Mouse (Mus musculus) hindlimb bud, embryonic 11.5 days (tissue): Measurements from ENCODE around the gene Cntd1.
A peak's percentile ranks its signal among the peaks of the same experiment; 100 is the strongest.

Experiments used
- DNase-seq: peaks from one replicate; pipeline ENCODE4 v3.0.0-alpha.2; 2012; ENCODE audit warnings: low read depth, low spot score; ENCODE audit errors: extremely low spot score

Gene Cntd1

GRCm38 (mm10) chr11:101278223-101279192 is at the start of gene Cntd1, which contains the start of gene Coa3:
Gene Cntd1, plus strand, starts transcription at chr11:101279012.
Gene Coa3, minus strand, starts transcription at chr11:101279114.
- peak; percentile 91 for DNase-seq

DNA sequence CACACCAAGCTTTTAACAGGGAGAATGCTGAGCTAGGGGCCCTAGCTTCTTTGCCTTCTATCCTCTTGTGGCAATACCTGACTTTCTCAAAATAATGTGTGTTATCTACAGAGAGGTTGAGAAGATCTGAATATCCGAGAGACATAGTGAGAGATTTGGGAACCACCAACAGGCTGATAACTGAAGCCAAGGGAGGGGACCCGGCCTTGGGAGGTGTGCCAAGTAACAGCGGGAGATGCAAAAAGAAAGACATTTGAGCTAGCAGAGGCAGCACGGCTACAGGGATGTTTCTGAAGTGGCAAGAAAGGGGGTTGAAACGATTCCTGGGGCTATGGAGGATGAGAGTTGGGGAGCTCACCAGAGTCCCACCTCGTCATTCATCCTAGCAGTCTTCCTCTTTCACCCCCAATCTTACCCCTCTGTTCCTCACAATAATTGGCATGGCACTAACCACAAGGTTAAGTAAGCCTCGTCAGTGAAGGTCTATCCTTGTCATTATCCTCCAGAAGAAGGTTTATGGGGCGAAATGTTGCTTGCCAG is 49.4 kb upstream of the Cntd1 start:
- no peak for DNase-seq

- no peak for DNase-seq
Observed at GRCm38 (mm10) chr11:101230061-101230511, 48.7 kb upstream of the Cntd1 start.

DNA sequence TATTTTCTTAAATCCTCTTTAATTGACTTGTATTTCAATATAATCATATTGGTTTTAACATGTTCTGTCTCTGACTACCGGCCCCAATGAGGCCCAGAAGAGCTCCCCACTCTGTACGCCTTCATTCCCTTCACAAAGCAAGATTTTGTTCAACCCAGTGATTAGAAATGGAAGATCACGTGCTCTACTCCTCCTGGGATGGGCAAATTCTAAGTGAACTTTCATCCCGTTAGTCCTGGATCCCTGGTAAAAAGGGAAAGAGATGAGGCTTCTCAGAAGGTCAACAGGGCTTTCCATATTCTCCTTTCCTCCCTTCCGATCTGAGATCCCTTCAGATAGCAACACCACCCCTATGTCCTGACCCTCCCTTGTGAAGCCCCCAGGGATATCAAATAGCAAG is 48.3 kb upstream of the Cntd1 start:
- DNase-seq: no peak

- no peak for DNase-seq
Observed at GRCm38 (mm10) chr11:101230991-101231871, 47.6 kb upstream of the Cntd1 start.

GRCm38 (mm10) chr11:101232010-101232839 is 46.6 kb upstream of the Cntd1 start:
- DNase-seq: no peak

- no peak for DNase-seq
Observed at GRCm38 (mm10) chr11:101233240-101233639, 45.6 kb upstream of the Cntd1 start.

DNA sequence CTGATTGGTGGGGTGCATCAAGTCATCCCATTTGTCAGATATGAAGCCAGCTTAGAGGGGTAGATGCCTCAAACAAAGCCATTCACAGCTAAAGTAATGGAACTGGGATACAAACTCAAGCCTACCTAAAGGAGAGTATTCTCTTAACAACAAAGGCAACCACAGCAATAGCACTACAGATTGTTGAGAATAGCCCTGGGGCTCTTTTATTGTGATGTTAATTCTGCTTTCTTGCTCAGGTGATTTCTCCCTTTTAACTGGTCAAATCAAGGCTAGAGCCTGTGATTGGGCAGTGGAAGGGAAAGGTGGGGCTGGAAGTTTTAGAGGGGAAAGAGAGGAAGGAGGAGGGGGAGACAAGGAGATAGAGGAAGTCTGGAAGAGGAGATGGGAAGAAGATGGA is 44.7 kb upstream of the Cntd1 start:
- DNase-seq: no peak

DNA sequence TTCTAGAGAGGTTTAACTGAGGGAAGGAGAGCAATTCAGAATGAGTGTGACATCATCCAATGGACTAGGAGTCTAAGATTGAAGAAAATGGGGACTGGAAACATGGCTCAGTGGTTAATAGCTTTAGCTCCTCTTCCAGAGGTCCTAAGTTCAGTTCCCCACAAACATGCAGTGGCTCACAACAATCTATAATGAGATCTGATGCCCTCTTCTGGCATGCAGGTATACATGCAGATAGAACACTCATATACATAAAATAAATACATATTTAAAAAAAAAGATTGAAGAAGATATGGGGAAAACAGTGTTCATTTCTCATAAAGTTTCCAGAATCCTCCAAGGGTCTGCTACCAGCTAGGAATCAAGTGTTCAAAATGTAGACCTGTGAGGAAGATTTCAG is 43.4 kb upstream of the Cntd1 start:
- DNase-seq: no peak

DNA sequence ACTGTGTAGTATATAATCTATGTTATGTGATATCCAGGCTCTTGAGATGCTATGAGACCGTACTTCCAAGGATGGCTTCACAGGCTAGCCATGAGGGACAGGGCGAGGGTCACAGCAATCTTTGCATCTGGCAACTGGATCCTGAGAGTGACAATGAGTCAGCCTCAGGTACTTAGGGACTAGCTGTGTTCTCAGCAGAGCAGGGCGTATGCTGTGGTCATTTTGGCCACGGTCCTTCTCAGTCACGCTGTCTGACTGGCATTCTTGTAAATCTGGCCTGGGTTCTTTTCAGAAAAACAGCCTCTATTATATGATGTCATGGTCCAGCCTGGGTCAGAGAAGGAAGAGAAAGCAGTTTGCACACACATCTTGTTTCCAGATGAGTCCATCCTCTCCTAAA is 42.0 kb upstream of the Cntd1 start:
- DNase-seq: no peak

- no peak for DNase-seq
Observed at GRCm38 (mm10) chr11:101238071-101238647, 40.7 kb upstream of the Cntd1 start.

GRCm38 (mm10) chr11:101245071-101245470 is 33.7 kb upstream of the Cntd1 start:
- no peak for DNase-seq

DNA sequence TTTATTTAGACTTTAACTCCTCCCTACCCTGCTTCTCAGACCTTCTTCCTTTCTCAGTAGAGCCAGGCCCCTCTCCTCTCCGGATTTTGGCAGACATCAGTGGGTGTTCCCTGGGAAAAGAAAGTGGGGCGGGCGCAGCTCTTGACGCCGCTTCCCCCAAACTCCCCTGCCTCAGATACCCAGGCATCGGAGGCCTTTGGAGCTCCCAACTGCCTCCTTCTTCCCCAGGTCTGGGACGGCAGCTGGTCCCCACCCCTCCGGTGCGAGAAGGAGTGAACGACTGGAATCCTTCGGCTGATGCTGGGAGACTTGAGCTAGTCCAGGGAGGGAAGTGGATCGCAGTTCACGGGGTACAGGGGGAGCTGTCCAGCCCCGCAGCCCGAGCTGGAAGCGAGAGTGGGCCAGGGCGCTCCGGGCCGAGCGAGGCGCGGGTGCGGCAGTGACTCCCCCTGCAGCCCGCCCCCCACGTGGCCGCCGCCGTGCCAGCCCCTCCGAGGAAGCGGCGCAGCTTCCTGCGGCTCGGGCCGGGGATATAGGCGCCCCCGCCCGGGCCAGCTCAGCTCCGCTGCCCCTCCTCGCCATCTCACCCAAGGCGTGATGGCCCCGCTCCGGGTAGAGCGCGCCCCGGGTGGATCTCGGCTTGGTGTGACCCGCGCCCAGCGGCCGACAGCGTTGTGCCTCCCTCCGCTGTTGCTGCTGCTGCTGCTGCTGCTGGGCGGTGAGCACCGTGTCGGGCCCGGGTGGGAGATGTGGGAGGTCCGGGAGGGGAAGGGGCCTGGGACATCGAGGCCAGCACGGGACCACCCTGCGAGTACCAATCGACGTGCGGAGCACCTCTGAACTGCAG is 32.7 kb upstream of the Cntd1 start, which contains the start of gene Ramp2:
Ramp2 (plus strand) TSS at position 174 of the 847 bp plus-strand sequence.
- DNase-seq: no peak

GRCm38 (mm10) chr11:101246702-101247012 is 32.2 kb upstream of the Cntd1 start:
- DNase-seq: no peak

DNA sequence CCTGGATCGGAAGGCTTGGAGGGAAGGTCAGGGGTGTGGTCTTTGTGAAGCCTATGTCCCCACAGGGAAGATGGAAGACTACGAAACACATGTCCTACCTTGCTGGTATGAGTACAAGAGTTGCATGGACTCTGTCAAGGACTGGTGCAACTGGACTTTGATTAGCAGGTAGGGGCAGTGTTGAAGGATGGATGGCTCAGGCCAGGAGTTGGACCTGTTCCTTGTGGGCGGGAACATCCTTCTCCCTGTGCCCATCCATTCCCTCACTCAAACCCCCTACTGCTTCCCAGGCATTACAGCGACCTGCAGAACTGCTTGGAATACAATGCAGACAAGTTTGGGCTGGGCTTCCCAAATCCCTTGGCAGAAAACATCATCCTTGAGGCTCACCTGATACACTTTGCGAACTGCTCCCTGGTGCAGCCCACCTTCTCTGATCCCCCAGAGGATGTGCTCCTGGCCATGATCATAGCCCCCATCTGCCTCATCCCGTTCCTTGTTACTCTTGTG is 31.2 kb upstream of the Cntd1 start:
- DNase-seq: no peak

- no peak for DNase-seq
Observed at GRCm38 (mm10) chr11:101248258-101248994, 30.4 kb upstream of the Cntd1 start.

DNA sequence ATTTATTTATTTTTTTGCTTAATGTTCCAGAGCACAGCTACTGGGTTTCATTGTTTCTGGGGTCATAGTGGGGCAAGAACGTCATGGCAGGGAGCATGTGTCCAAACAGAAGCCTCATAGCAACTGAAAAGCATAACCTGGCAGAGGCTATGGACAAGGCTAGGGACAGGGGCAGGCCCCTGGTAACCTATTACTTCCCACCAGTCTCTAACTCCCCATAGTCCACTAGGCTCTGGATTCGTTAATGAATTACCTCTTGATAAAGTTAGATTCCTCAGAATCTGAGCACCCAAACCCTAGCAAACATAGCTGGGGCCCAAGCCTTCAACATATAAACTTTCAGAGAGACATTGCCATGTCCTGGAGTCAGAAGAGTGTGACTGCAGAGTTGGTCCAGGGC is 27.8 kb upstream of the Cntd1 start:
- no peak for DNase-seq

- no peak for DNase-seq
Observed at GRCm38 (mm10) chr11:101252941-101253340, 25.9 kb upstream of the Cntd1 start.
